Mouse (Mus musculus): Measurements from ENCODE around the gene Eno4.
"Not testable (repeated sequence)": the region's sequence is repeated elsewhere in the genome, so short reads cannot be mapped to it uniquely, and the experiment has no call there.

Eno4 gene

GRCm38 (mm10) chr19:58942841-58943828 is at the start of gene Eno4, which contains the start of gene Hspa12a:
TSS of gene Eno4 (plus strand) at chr19:58943425.
TSS of gene Hspa12a (minus strand) at chr19:58943654.
- DNase-seq = peak; percentile 94 to 95

- DNase-seq = no peak
Observed at GRCm38 (mm10) chr19:58896216-58896615, 47.0 kb upstream of the Eno4 start.

DNA sequence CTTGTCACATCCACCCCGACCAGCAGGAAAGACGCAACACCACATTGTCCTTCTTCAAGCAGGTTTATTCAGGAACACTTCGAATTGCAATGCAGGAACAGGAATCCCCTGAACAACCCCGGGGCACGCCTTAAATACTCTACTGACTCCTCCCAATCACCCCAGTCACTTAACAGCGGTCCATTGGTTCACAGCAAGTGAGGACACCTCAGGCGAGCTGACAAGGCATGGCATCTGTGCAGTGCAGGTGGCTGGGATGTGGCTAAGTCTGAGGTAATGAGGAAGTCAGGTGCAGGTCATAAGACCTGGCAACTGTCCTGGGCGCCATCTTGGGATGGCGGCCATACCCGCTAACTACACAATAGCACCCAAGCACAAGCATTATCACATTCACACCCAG is 42.8 kb upstream of the Eno4 start:
- DNase-seq = not testable (repeated sequence)

DNA sequence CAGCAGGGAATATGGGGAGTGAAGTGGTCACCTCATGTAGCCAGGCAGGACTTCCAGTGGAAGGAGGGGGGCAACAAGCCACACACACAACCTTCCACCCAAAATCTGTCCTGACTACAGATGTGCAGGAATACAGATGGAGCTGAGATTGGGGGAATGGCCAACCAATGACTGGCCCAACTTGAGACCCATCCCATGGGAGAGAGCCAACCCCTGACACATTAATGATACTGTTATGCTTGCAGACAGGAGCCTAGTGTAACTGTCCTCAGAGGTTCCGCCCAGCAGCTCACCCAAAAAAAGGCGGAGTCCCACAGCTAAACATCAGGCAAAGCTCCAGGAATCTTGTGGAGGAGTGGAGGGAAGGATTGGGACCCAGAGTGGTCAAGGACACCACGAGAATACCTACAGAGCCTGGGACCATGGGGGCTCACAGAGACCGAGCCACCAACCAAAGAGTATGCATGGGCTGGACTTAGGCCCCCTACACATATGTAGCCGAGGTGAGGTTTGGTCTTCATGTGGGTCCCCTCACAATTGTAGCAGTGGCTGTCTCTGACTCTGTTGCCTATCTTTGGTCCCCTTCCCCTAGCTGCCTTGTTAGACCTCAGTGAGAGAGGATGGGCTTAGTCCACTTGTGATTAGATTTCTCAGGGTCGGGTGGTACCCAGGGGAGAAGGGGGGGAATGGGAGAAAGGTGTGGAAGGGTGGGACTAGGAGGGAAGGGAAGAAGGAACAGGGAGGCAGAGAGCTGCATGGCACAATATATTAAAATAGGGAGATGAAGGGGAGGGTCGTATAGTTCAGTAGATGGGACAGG is 39.9 kb upstream of the Eno4 start:
- DNase-seq = no peak

DNA sequence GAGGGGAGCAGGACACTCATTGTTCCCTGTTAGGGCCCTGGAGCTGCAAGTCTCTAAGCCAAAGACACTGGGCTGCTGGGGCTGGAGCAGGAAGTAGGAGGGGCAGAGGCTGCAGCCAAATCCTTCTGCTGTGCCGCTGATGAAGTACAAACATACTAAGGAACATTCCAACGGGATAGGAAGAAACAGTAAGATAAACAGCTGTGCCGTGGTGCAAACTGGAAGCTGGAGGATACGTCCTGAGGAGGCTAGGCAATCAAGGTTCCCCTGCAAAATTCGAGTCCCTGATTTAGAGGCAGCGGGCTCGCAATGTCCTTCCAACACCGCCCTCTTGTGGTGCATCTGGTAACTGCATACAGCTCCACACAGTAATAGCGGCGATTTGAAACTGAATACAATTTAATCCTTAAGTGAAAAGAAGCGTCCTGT is 39.3 kb upstream of the Eno4 start:
- peak; percentile 77 to 94 for DNase-seq

GRCm38 (mm10) chr19:58906685-58907084 is 36.5 kb upstream of the Eno4 start:
- no peak for DNase-seq

GRCm38 (mm10) chr19:58908018-58908417 is 35.2 kb upstream of the Eno4 start:
- peak in 1 of 2 experiments; percentile 14 for DNase-seq

DNA sequence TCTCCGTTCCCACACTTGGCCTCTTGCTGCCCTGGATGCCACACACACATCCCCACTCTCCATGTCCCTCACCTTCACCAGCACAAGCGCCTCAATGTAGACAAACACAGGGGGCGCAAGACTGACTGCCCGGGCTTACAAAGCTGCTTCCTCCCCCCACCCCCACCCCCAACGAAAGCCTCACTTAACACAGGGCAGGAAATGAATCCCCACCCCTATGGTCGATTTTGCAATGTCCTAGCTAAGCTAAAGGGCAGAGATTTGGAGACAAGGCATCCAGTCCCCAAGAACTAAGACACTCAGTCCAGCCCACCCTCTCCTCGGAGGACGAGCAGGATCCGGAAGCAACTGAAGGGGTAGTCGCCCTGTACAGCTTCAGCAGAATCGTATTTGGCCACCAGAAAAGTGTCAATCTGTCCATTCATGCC is 32.3 kb upstream of the Eno4 start:
- DNase-seq = peak in 1 of 2 experiments; percentile 11

- DNase-seq = peak; percentile 47 to 86
Observed at GRCm38 (mm10) chr19:58911386-58911785, 31.8 kb upstream of the Eno4 start.

GRCm38 (mm10) chr19:58913301-58913700 is 29.9 kb upstream of the Eno4 start:
- no peak for DNase-seq

DNA sequence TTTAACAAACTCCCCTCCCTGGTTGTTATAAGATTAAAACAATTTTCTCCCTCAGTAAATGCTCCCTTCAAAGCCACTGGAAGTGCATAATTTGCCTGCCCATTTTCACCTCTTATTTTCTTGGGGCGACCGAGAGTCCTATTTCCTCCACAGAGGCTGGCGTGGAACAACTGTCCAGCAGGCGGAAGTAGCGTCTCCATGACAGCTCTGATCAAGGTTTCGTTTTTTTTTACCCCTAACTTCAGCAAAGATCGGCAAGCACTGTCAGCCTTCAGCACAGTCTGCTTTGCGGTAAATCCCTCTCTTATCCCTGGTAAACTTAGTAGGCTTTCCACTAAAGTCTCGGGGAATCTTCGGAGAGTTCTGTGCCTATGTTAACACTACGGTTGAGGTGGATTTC is 24.6 kb upstream of the Eno4 start:
- peak in 1 of 2 experiments; percentile 25 for DNase-seq

DNA sequence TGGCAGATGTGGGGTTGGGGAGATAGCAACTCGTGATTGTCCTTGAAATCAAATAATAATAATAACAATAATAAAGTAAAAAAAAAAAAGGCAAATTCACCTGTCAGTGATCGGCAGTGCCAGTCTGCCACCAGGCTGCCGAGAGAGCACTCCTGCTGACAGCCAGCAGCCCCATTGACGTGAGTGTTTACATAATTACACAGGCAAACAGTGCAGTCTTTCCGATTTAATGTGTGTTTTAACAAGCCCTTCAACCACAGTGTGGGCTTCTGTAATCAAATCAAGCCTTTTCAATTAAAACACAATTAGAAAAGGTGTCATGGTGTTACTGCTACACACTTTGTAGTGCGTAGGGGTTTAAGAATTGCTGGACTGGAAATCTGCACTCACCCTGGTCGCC is 24.1 kb upstream of the Eno4 start:
- no peak for DNase-seq

DNA sequence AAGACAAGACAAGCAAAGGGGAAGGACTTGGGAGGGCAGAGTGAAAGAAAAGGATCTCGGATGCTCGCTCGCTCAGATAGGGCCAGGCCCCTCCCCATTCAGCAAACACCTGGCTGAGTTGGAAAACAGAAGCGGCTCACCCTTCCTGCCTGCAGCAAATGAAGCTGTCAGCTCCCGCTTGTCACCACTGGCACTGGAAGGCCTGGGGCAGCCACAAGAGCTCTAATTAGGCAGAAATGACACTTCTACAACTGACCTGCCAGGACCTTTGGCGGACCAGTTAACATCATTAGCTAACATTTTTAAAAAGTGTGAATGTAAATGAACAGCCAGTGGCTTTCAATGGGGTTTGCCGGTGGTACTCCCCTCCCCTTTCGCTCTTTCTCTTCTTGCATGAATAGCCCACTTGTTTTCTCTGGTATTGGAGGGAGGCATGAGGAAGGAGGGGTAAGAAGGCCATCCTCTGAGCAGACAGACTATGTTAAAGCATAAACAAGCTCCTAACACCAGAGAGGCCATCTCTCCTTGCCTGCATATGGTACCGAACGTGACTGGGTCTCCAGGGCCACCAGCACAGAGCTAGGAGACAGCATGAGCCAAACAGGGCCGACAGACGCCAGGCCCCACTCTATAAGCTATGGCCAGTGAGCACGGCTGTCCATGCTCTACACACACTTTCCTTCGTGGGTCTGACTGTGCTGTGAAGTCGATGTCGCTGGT is 12.0 kb upstream of the Eno4 start:
- DNase-seq = no peak

GRCm38 (mm10) chr19:58933062-58933461 is 10.2 kb upstream of the Eno4 start:
- no peak for DNase-seq

GRCm38 (mm10) chr19:58945959-58946358 is 2.7 kb downstream of the Eno4 start:
- no peak for DNase-seq

DNA sequence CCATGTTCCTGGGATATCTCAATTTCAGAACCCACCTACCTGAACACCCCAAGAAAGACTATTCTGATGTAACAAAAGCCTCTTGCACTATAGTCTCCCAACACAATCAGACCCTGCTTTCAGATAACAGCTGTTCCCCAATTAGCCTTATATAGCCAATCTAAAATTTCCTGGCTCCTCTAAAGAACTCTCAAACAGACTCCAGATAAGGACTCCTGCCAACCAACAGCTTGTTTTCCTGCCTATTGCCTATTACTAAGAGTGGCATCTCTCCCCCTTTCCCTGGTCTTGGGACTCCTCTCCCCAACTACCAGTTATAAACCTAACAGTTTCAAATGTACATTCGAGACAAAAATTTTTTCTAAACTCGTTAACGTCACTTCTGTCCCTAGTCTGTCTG is 8.3 kb downstream of the Eno4 start:
- no peak for DNase-seq

DNA sequence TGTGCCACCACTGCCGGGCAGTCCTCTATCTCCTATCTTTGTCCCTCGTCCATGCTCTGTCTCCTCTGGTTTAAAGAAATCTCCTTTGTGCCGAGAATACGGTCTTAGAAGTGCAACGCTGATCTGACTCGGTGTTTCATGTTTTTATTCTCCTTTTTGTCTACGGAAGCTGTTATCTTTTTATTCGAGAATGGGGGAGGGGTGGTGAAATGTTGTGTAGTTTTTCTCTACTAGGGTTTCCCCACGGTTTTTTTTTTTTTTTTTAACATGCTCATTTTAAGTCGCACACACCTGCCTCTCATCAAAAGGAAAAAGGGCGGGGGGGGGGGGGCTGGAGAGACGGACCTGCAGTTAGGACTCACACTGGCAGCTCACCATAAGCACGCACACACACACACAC is 9.0 kb downstream of the Eno4 start:
- no peak for DNase-seq

GRCm38 (mm10) chr19:58954779-58955178 is 11.6 kb downstream of the Eno4 start:
- DNase-seq = no peak

GRCm38 (mm10) chr19:58963011-58963410 is 19.8 kb downstream of the Eno4 start:
- DNase-seq = no peak

DNA sequence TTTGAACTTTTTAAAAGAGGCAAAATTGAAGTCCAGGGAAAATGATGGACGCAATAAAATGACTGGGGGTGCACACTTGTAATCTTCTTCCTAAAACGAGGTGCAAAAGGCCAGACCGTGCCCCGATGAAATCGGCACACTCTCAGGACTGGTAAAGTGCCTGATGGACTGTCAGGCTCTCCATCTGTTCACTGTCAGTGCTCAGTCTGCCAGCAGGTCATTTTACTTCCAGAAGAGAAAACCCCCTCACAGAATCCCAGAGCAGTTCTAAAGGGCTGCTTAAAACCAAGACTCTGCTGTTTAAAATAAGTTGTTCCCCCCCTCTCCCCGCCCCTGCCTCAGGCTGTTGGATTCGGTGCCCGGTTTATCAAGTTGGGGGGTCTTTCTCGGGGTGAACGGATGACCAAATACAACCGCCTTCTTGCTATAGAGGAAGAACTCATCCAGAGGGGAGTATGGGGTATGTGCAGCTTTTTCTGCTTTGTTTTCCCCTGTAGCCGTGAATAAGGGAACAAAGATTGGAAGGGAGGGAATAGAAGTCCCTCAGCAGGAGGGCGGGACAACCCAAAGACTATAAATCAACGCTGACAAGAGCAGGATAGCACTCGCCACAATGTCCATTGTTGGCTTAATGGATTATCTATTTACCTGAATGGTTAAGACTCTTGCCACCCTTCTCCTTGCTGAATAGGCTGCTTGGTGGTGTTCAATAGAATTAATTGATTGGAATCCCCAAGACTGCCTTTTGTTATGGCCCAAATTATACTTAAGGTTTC is 25.7 kb downstream of the Eno4 start:
- no peak for DNase-seq

GRCm38 (mm10) chr19:58970826-58971225 is 27.6 kb downstream of the Eno4 start:
- DNase-seq = no peak

DNA sequence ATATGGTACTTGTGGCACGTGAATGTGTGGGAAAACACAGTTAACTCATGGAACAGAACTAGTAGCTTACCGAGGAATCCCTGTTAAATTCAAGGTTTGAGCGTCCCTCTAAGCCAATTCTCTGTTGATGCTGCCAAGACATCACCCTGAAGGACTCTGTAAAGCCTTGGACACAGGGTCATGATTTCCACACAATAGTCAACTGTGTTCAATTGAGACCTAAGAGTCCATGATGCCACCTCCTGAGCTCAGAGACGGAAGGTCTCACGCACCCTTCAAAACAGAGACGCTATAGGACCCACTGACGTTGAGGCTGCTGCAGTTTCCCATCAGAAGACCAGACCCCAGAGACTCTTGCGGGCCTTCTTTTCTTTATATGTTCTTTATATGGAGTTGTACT is 30.9 kb downstream of the Eno4 start:
- no peak for DNase-seq
